Mouse (Mus musculus): ENCODE measurements around the gene D8Ertd738e. TPM values are rescaled to one million over a fixed set of nuclear protein-coding genes. Genes with fewer than 3 reads are reported as not detected.

D8Ertd738e gene
- polyA plus RNA-seq, 1 experiment from 2014 or later = 268 TPM

- Histone ChIP-seq H3K36me3 (no peaks in the 10 kb centered on the region), H3K27me3 (peaks cover 27% of the 10 kb centered on the region), H3K9ac (replicated peaks) (peak overlapping the region; percentile 56), H3K4me2 (replicated peaks) (peak overlapping the region; percentile 76), H3K9me3 (no peaks in the 10 kb centered on the region), H3K4me3 (peak overlapping the region; percentile 46), H3K27ac (replicated peaks) (peak overlapping the region; percentile 10; the same call in 1 of the 2 replicates), H3K4me1 (peaks cover 68% of the 10 kb centered on the region)
- WGBS = 13% methylated on average over 36 of the region's 70 CpGs
- no peak for ATAC-seq (ENCODE audit: low FRiP score, low read depth)
Measured at GRCm38 (mm10) chr8:84200652-84201544, 48.6 kb downstream of the D8Ertd738e start.

GRCm38 (mm10) chr8:84200126-84200555 is 49.4 kb downstream of the D8Ertd738e start:
- peaks cover 68% of the 10 kb centered on the region for H3K4me1 ChIP-seq
- peak overlapping the region; percentile 46 for H3K4me3 ChIP-seq
- peak overlapping the region; percentile 10; the same call in 1 of the 2 replicates for H3K27ac ChIP-seq (replicated peaks)
- H3K4me2 ChIP-seq (replicated peaks) = peak overlapping the region; percentile 76
- no peaks in the 10 kb centered on the region for H3K9me3 ChIP-seq
- H3K36me3 ChIP-seq = no peaks in the 10 kb centered on the region
- peaks cover 27% of the 10 kb centered on the region for H3K27me3 ChIP-seq
- 0 out of 2 replicates have a peak overlapping the region, but pooled peaks have one; percentile 56 for H3K9ac ChIP-seq (replicated peaks)
- ATAC-seq (ENCODE audit: low FRiP score, low read depth) = no peak
- WGBS = 34% methylated on average over 8 of the region's 8 CpGs

- Histone ChIP-seq H3K4me1 (peaks cover 68% of the 10 kb centered on the region), H3K27ac (replicated peaks) (0 out of 2 replicates have a peak overlapping the region, but pooled peaks have one; percentile 10), H3K9me3 (no peaks in the 10 kb centered on the region), H3K4me3 (no peak overlapping the region), H3K36me3 (no peaks in the 10 kb centered on the region), H3K9ac (replicated peaks) (no peak overlapping the region), H3K27me3 (peaks cover 27% of the 10 kb centered on the region), H3K4me2 (replicated peaks) (no peak overlapping the region; the same call in 1 of the 2 replicates)
- no peak for ATAC-seq (ENCODE audit: low FRiP score, low read depth)
- 47% methylated on average over 11 of the region's 11 CpGs for WGBS
Measured at GRCm38 (mm10) chr8:84199348-84200125, 50.0 kb downstream of the D8Ertd738e start.

GRCm38 (mm10) chr8:84198871-84199270 is 50.6 kb downstream of the D8Ertd738e start:
- 19% methylated on average over 4 of the region's 4 CpGs for WGBS
- H3K4me1 ChIP-seq = peaks cover 65% of the 10 kb centered on the region
- H3K27me3 ChIP-seq = peaks cover 27% of the 10 kb centered on the region
- H3K9ac ChIP-seq (replicated peaks) = peak overlapping the region; percentile 41
- H3K4me3 ChIP-seq = no peak overlapping the region
- no peak for ATAC-seq (ENCODE audit: low FRiP score, low read depth)
- peak overlapping the region; percentile 91 for H3K27ac ChIP-seq (replicated peaks)
- no peaks in the 10 kb centered on the region for H3K36me3 ChIP-seq
- no peaks in the 10 kb centered on the region for H3K9me3 ChIP-seq
- H3K4me2 ChIP-seq (replicated peaks) = peak overlapping the region; percentile 63; the same call in 1 of the 2 replicates

GRCm38 (mm10) chr8:84197922-84198774 is 51.4 kb downstream of the D8Ertd738e start:
- no peaks in the 10 kb centered on the region for H3K36me3 ChIP-seq
- peak overlapping the region; percentile 63 for H3K4me2 ChIP-seq (replicated peaks)
- no peaks in the 10 kb centered on the region for H3K9me3 ChIP-seq
- peak overlapping the region; percentile 91 for H3K27ac ChIP-seq (replicated peaks)
- ATAC-seq (ENCODE audit: low FRiP score, low read depth) = peak; percentile 82
- H3K9ac ChIP-seq (replicated peaks) = peak overlapping the region; percentile 41
- WGBS = 3% methylated on average over 30 of the region's 30 CpGs
- H3K4me1 ChIP-seq = peaks cover 58% of the 10 kb centered on the region
- H3K4me3 ChIP-seq = peak overlapping the region; percentile 49
- peaks cover 32% of the 10 kb centered on the region for H3K27me3 ChIP-seq

- Histone ChIP-seq H3K4me1 (peaks cover 56% of the 10 kb centered on the region), H3K4me2 (replicated peaks) (peak overlapping the region; percentile 63), H3K27me3 (peaks cover 33% of the 10 kb centered on the region), H3K36me3 (no peaks in the 10 kb centered on the region), H3K9ac (replicated peaks) (peak overlapping the region; percentile 41; the same call in 1 of the 2 replicates), H3K27ac (replicated peaks) (peak overlapping the region; percentile 91), H3K4me3 (peak overlapping the region; percentile 49), H3K9me3 (no peaks in the 10 kb centered on the region)
- 1% methylated on average over 42 of the region's 43 CpGs for WGBS
- peak; percentile 65 for ATAC-seq (ENCODE audit: low FRiP score, low read depth)
Measured at GRCm38 (mm10) chr8:84197141-84197921, 52.2 kb downstream of the D8Ertd738e start.

MicroRNAs within 50 kb of the gene (microRNA counts, 519-probe panel; counts per million panel counts)
- 6,115 counts per million, percentile 64 among the panel's probes with 10 or more counts for microRNA mmu-miR-23a
- microRNA mmu-miR-27a = 6,952 counts per million, percentile 77 among the panel's probes with 10 or more counts

Small RNAs within 50 kb of the gene (microRNA-seq; reads per million reads assigned to microRNA genes)
- 5,047 reads per million, percentile 90 among the genes with 10 or more reads in this experiment for gene Mir23a
- gene Mir24-2 = not detected
- 96.1 reads per million, percentile 50 among the genes with 10 or more reads in this experiment for gene Mir27a
- gene Mir3074-2 = not detected

Other genes with a start within 250 kb of the D8Ertd738e start
- 0.89 and 1.1 TPM in 2 replicates for gene 1700067K01Rik, start 248.2 kb downstream of the D8Ertd738e start, polyA plus RNA-seq (2016; fragmentation: Nextera tagmentation; extraction: Ambion mirVana)
- not detected in 2 replicates for gene 2210011C24Rik, start 237.5 kb downstream of the D8Ertd738e start, polyA plus RNA-seq (2016; fragmentation: Nextera tagmentation; extraction: Ambion mirVana)
- 3.5 and 3.9 TPM in 2 replicates for gene Palm3, start 228.2 kb downstream of the D8Ertd738e start, polyA plus RNA-seq (2016; fragmentation: Nextera tagmentation; extraction: Ambion mirVana)
- gene Il27ra, start 207.1 kb downstream of the D8Ertd738e start, polyA plus RNA-seq (2016; fragmentation: Nextera tagmentation; extraction: Ambion mirVana) = 0.46 and 0.52 TPM in 2 replicates
- gene Rln3, start 204.7 kb downstream of the D8Ertd738e start, polyA plus RNA-seq (2016; fragmentation: Nextera tagmentation; extraction: Ambion mirVana) = not detected in 2 replicates
- 1.5 and 1.6 TPM in 2 replicates for gene Gm10643, start 184.6 kb downstream of the D8Ertd738e start, polyA plus RNA-seq (2016; fragmentation: Nextera tagmentation; extraction: Ambion mirVana)
- gene Rfx1, start 182.9 kb downstream of the D8Ertd738e start, polyA plus RNA-seq (2016; fragmentation: Nextera tagmentation; extraction: Ambion mirVana) = 9.3 and 10.0 TPM in 2 replicates
- gene Dcaf15, start 145.0 kb downstream of the D8Ertd738e start, polyA plus RNA-seq (2016; fragmentation: Nextera tagmentation; extraction: Ambion mirVana) = 20.5 and 22.1 TPM in 2 replicates
- gene Podnl1, start 123.7 kb downstream of the D8Ertd738e start, polyA plus RNA-seq (2016; fragmentation: Nextera tagmentation; extraction: Ambion mirVana) = 0.46 and 0.51 TPM in 2 replicates
- gene Cc2d1a, start 101.8 kb downstream of the D8Ertd738e start, polyA plus RNA-seq (2016; fragmentation: Nextera tagmentation; extraction: Ambion mirVana) = 19.0 and 19.5 TPM in 2 replicates
- gene 4930432K21Rik, start 101.7 kb downstream of the D8Ertd738e start, polyA plus RNA-seq (2016; fragmentation: Nextera tagmentation; extraction: Ambion mirVana) = 2.4 TPM in 2 replicates
- 4.5 and 8.3 TPM in 2 replicates for gene Nanos3, start 64.5 kb downstream of the D8Ertd738e start, polyA plus RNA-seq (2016; fragmentation: Nextera tagmentation; extraction: Ambion mirVana)
- gene Zswim4, start 12.7 kb downstream of the D8Ertd738e start, polyA plus RNA-seq (2016; fragmentation: Nextera tagmentation; extraction: Ambion mirVana) = 55.3 and 55.7 TPM in 2 replicates
- 61.0 and 63.6 TPM in 2 replicates for gene Mri1, start 7.6 kb upstream of the D8Ertd738e start, polyA plus RNA-seq (2016; fragmentation: Nextera tagmentation; extraction: Ambion mirVana)
- gene Ccdc130, start 20.7 kb upstream of the D8Ertd738e start, polyA plus RNA-seq (2016; fragmentation: Nextera tagmentation; extraction: Ambion mirVana) = 24.3 and 25.1 TPM in 2 replicates
- gene Cacna1a, start 138.7 kb upstream of the D8Ertd738e start, polyA plus RNA-seq (2016; fragmentation: Nextera tagmentation; extraction: Ambion mirVana) = 14.0 and 15.0 TPM in 2 replicates

Measured in midbrain, embryonic 12.5 days (tissue).